Mouse (Mus musculus): ENCODE results near the gene Phf14. TPM values are rescaled to one million over a fixed set of nuclear protein-coding genes. Genes with fewer than 3 reads are reported as not detected.
"Not testable (repeated sequence)": the region's sequence is repeated elsewhere in the genome, so short reads cannot be mapped to it uniquely, and the experiment has no call there.

Gene Phf14
- polyA plus RNA-seq (2015; fragmentation: Nextera tagmentation; extraction: Ambion mirVana) = 83.3 and 93.3 TPM in 2 replicates

DNA sequence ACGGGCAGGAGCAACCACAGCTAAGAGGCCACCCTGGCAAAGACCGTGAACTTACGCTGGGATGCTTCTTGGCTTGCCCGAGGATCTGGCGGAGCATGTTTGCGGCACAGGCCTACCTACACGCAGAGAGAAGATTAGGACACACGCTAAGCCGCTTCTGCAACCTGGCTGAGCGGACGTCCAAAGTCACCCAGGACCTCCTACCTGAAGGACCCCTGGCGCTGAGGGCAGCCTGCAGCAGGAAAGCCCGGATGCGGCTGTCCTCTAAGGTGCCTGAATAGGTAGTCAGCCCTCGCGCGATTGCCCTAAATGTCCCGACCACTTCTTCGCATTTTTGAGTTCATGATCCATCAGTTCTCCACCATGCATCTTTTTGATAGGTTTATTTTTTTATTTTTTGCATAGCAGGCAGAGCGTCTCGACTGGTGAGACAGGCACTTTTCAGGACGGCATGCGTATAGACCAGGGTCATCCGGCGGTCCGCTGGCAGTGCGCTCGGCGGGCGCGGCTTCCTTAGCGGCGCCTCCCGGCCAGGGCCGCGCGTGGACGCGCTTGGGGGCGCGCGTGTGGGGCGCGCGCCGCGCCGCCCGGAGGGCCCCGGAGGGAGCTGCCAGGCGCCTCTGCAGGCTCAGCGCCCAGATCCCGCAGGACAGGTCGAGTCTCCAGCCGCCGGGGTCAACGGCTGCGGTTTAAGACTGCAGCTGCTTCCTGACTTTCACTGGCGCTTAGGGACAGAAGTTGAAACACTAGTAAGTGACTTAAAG, at the start of gene Phf14, which contains the start of gene Ndufa4:
Phf14 (plus strand) TSS at position 541 of the 764 bp plus-strand sequence.
Ndufa4 (minus strand) TSS at position 229 of the 764 bp plus-strand sequence.
- peak within 1 kb of the TSS; percentile 65 for H3K4me2 ChIP-seq
- peaks cover 10% of the 10 kb centered on the region for H3K36me3 ChIP-seq (replicated peaks)
- H3K27me3 ChIP-seq (replicated peaks) = no peaks in the 10 kb centered on the region
- peak within 1 kb of the TSS; percentile 80 for H3K27ac ChIP-seq
- peak; percentile 98 for ATAC-seq (replicated peaks)
- WGBS = under 1% methylated on average over 59 of the region's 59 CpGs
- peak within 1 kb of the TSS; percentile 69 for H3K9ac ChIP-seq
- peaks cover 20% of the 10 kb centered on the region for H3K4me1 ChIP-seq
- H3K9me3 ChIP-seq = no peaks in the 10 kb centered on the region
- H3K4me3 ChIP-seq = peak within 1 kb of the TSS; percentile 82

DNA sequence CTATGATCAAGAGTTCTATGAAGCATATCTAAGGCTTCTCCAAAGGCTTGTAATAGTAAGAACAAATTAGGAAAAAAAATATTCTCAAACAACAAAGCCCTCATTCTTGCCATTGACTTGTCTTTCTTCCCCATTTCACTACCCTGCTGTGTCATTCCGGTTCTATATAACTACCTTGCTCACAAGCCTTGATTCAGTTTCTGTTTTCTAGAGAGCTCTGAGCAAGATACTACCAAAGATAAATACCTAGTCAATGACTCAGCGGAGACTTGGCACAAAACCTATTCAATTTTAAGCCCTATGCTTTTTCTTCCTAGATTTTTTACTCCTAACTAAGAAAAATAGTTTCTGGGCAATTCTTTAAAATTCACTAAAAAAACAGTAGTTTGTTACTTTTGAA, 32.2 kb upstream of the Phf14 start:
- not testable (repeated sequence) for H3K4me2 ChIP-seq; H3K27me3 ChIP-seq (replicated peaks); H3K4me3 ChIP-seq; H3K36me3 ChIP-seq (replicated peaks); H3K4me1 ChIP-seq; H3K9me3 ChIP-seq; H3K9ac ChIP-seq; ATAC-seq (replicated peaks); H3K27ac ChIP-seq
- WGBS = no CpG with 5 or more reads among the region's 2 CpGs

DNA sequence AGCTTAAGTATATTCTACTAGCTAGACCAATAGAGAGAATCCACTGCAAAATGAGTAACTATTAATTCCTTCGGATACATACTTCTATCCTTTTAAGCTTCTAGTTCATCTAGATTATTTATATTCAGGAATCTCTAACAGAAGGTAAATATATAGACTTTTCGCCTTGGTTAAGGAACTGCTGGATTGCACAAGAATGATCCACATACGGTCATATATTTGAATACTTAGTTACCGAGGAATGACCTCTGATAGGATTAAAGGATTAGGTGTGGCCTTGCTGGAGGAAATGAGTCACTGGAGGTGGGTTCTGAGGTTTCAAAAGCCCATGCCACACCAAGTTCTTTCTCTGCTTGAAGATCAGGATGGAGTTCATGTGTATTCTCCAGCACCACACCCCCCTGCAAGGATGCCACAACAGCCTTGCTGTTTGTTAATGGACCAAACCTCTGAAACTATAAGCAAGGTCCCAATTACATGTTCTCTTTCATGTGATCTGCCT, 6.7 kb upstream of the Phf14 start:
- Histone ChIP-seq H3K4me3 (no peak overlapping the region), H3K4me1 (peaks cover 5% of the 10 kb centered on the region), H3K9ac (no peak overlapping the region), H3K36me3 (replicated peaks) (peaks cover 24% of the 10 kb centered on the region), H3K4me2 (no peak overlapping the region), H3K9me3 (no peaks in the 10 kb centered on the region), H3K27me3 (replicated peaks) (no peaks in the 10 kb centered on the region), H3K27ac (no peak overlapping the region)
- 77% methylated on average over 4 of the region's 4 CpGs for WGBS
- ATAC-seq (replicated peaks) = no peak

DNA sequence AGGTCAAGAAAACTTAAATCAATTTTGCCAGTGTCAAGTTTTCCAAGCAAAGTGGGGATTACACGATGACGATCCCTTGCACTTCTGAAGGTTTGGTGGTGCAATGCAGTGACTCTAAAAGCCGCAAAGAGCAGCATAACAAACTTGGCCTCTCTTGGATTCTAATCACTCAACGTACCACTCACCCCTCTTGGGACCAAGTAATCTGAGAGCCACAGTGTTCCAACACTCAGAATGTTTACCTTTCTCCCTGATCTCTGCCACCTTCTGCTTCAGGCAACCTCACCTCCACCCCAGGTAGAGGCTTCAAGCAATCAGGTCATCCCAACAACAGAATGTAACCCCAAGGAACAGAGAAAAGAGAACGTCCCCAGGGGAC, 730 bp upstream of the Phf14 start:
- ATAC-seq (replicated peaks) = peak; percentile 58; the same call in 1 of the 2 replicates
- under 1% methylated on average over 5 of the region's 5 CpGs for WGBS
- H3K27ac ChIP-seq = peak overlapping the region; percentile 80

DNA sequence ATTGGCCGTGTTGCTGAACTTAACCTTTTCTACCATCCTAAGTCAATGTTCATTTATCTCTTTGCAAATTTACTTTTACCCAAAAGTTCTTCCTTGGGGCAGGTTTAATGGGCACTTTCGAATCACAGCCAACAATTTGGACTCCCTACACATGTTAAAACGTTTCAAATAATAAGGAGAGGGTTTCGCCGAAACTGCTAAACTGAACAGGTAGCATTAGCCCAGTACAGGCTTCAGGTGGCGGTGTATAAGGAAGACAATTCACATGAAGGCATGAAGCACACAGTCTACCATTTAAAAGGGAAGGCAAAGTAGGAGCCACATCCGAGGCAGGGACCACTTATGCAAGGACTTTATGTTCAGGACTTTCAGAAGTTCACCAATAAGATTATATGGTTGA, 561 bp downstream of the Phf14 start:
- no peaks in the 10 kb centered on the region for H3K9me3 ChIP-seq
- WGBS = 25% methylated on average over 7 of the region's 7 CpGs
- H3K9ac ChIP-seq = peak overlapping the region; percentile 69
- H3K4me2 ChIP-seq = peak overlapping the region; percentile 65
- no peaks in the 10 kb centered on the region for H3K27me3 ChIP-seq (replicated peaks)
- H3K36me3 ChIP-seq (replicated peaks) = peaks cover 10% of the 10 kb centered on the region
- peak overlapping the region; percentile 82 for H3K4me3 ChIP-seq
- ATAC-seq (replicated peaks) = 0 out of 2 replicates have a peak, but pooled peaks have one; percentile 10
- H3K27ac ChIP-seq = no peak overlapping the region
- peaks cover 20% of the 10 kb centered on the region for H3K4me1 ChIP-seq

More for the DNA sequence above, 730 bp upstream of the Phf14 start:
- no peaks in the 10 kb centered on the region for H3K27me3 ChIP-seq (replicated peaks)
- peaks cover 10% of the 10 kb centered on the region for H3K36me3 ChIP-seq (replicated peaks)
- peak overlapping the region; percentile 82 for H3K4me3 ChIP-seq
- peak overlapping the region; percentile 65 for H3K4me2 ChIP-seq
- peaks cover 20% of the 10 kb centered on the region for H3K4me1 ChIP-seq
- no peaks in the 10 kb centered on the region for H3K9me3 ChIP-seq
- peak overlapping the region; percentile 69 for H3K9ac ChIP-seq

DNA sequence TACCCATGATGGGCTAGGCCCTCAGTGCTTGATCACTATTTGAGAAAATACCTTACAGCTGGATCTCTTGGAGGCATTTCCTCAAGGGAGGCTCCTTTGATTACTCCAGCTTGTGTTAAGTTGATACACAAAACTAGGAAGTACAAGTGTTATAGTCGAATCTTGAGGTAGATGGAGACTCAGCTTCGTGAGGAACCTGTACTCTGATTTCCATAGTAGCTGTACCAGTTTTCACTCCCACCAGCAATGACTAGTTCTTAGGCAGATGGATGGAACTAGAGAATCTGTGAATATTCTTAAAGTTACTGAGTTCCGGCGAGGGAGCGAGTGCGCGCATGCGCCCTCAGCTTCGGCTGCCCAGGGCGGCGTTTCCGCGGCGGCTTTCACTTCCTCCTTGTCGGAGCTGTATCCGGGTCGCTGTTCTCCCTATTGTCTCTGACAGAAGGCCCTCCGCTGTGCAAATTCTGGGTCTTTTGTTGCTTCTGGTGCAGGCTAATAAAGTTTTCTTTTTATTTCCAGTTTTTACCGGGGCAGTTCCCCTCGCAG, 18.0 kb downstream of the Phf14 start:
- peak overlapping the region; percentile 88 for H3K9ac ChIP-seq
- peaks cover 2% of the 10 kb centered on the region; the same call in 1 of the 2 replicates for H3K36me3 ChIP-seq (replicated peaks)
- ATAC-seq (replicated peaks) = peak; percentile 98
- H3K4me3 ChIP-seq = peak overlapping the region; percentile 71
- peak overlapping the region; percentile 98 for H3K27ac ChIP-seq
- H3K4me1 ChIP-seq = peaks cover 31% of the 10 kb centered on the region
- under 1% methylated on average over 20 of the region's 20 CpGs for WGBS
- no peaks in the 10 kb centered on the region for H3K27me3 ChIP-seq (replicated peaks)
- peak overlapping the region; percentile 52 for H3K4me2 ChIP-seq
- no peaks in the 10 kb centered on the region for H3K9me3 ChIP-seq

DNA sequence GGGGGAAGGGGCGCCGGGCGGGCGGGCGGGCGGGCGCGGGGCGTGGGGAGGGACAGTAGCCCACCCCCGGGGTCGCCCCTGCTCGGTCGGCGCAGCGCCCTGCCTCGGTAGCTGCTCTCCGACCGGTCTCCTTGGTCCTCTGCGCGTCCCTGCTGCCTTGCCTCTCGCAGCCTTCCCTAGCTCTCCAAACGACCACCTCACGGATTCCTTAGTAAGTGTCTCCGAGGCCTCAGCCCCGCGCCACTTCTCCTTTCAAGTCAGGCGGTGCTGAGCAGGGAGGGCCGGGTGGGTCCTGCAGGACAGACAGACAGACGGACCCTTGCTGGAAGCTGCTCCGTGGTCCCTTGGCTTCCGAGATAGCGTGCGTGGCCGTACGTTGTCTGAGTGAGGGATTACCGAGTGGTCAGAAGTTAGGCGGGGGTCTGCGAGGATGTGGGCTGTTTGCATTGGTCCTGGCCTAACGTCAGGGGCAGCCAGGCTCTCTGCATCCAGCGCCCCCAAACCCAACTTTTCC, 18.5 kb downstream of the Phf14 start:
- Histone ChIP-seq H3K27me3 (replicated peaks) (no peaks in the 10 kb centered on the region), H3K9ac (peak overlapping the region; percentile 88), H3K27ac (peak overlapping the region; percentile 98), H3K4me1 (peaks cover 31% of the 10 kb centered on the region), H3K4me2 (peak overlapping the region; percentile 52), H3K9me3 (no peaks in the 10 kb centered on the region), H3K36me3 (replicated peaks) (peaks cover 2% of the 10 kb centered on the region; the same call in 1 of the 2 replicates), H3K4me3 (peak overlapping the region; percentile 71)
- peak; percentile 90 for ATAC-seq (replicated peaks)
- WGBS = under 1% methylated on average over 39 of the region's 40 CpGs

DNA sequence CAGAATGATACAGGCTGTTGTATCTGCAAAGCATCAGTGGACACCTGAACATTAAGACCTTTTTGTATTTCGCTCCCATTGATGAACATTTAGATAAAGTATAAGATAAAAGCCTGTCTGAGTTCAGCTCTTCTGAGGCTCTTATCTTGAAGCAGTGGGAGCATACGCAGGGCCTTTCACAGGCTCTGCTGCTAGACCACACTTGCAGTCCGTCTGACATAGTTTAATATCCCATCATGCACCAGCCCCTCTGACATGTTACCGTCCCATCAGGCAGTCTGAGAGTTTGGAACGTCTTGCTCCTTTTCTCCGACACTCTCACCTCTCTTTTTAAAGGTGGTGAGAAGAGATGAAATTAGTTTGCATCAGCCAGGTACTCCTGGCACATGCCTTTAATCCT, 19.9 kb downstream of the Phf14 start:
- WGBS = 83% methylated on average over 6 of the region's 6 CpGs
- H3K27ac ChIP-seq = no peak overlapping the region
- 0 out of 2 replicates have a peak overlapping the region, but pooled peaks have one; percentile 6 for H3K9ac ChIP-seq
- H3K4me2 ChIP-seq = peak overlapping the region; percentile 52
- H3K36me3 ChIP-seq (replicated peaks) = peaks cover 2% of the 10 kb centered on the region; the same call in 1 of the 2 replicates
- peaks cover 31% of the 10 kb centered on the region for H3K4me1 ChIP-seq
- no peaks in the 10 kb centered on the region for H3K9me3 ChIP-seq
- ATAC-seq (replicated peaks) = no peak
- H3K27me3 ChIP-seq (replicated peaks) = no peaks in the 10 kb centered on the region
- H3K4me3 ChIP-seq = peak overlapping the region; percentile 71; the same call in 1 of the 2 replicates

DNA sequence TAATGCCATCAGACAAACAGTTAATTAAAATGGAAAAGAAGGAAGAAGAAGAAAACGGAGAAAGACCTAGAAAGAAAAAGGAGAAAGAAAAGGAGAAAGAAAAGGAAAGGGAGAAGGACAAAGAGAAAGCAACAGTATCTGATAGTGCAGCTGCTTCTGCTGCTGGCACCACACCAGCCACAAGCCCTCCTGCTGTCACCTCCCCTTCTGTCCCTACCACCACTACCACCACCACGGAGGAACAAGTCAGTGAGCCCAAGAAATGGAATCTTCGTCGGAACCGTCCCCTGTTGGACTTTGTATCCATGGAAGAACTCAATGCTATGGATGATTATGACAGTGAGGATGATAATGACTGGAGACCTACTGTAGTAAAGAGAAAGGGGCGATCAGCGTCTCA, 25.8 kb downstream of the Phf14 start:
- 95% methylated on average over 7 of the region's 7 CpGs for WGBS
- no peak overlapping the region for H3K4me3 ChIP-seq
- peaks cover 2% of the 10 kb centered on the region; the same call in 1 of the 2 replicates for H3K36me3 ChIP-seq (replicated peaks)
- H3K4me1 ChIP-seq = peaks cover 9% of the 10 kb centered on the region
- H3K27ac ChIP-seq = no peak overlapping the region
- ATAC-seq (replicated peaks) = no peak
- H3K9me3 ChIP-seq = no peaks in the 10 kb centered on the region
- H3K27me3 ChIP-seq (replicated peaks) = no peaks in the 10 kb centered on the region
- H3K4me2 ChIP-seq = no peak overlapping the region
- no peak overlapping the region for H3K9ac ChIP-seq

DNA sequence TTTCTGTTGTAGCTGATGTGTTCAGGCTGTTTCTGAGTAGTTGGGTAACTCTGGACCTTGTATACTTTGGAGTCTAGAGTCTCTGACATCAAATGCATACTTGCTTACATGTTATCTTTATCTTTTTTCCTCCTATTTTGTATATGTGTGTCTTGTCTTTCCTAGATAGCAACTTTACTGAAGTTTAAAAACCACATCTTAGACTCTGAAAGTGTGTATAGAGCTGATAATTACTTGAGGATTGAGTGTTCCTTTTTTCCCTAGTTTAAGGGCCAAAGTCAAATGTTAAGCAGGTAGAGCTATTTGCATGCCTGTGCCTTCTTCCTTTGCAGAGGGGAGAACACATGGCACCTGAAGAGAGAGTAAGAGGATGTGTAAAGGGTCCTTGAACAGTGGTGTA, 33.3 kb downstream of the Phf14 start:
- Histone ChIP-seq H3K36me3 (replicated peaks) (no peaks in the 10 kb centered on the region), H3K9ac (no peak overlapping the region), H3K9me3 (no peaks in the 10 kb centered on the region), H3K4me1 (no peaks in the 10 kb centered on the region), H3K4me2 (no peak overlapping the region), H3K4me3 (no peak overlapping the region), H3K27me3 (replicated peaks) (no peaks in the 10 kb centered on the region), H3K27ac (no peak overlapping the region)
- ATAC-seq (replicated peaks) = no peak

DNA sequence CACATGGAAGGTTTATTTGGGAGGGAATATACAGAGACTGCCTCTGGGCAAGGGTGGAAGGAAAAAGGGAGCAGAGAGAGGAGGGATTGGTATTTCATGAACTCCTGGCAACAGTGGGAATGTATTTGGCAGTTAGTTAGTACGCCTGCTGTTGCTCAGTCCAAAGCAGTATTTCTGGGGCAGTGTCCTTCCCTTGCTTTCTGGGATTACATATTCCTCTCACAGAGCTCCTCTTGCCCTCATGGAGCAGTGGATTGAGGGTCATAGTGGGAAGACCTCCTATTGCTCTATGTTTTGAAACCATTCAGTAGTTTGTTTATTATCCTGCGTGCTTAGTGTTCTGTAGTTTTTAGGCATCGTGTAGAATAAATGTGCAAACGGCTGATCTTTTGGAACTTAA, 34.5 kb downstream of the Phf14 start:
- ATAC-seq (replicated peaks) = no peak
- H3K4me2 ChIP-seq = no peak overlapping the region
- no peaks in the 10 kb centered on the region for H3K9me3 ChIP-seq
- no peaks in the 10 kb centered on the region for H3K36me3 ChIP-seq (replicated peaks)
- H3K27ac ChIP-seq = no peak overlapping the region
- WGBS = 96% methylated on average over 4 of the region's 4 CpGs
- H3K9ac ChIP-seq = no peak overlapping the region
- H3K27me3 ChIP-seq (replicated peaks) = no peaks in the 10 kb centered on the region
- H3K4me3 ChIP-seq = no peak overlapping the region
- H3K4me1 ChIP-seq = no peaks in the 10 kb centered on the region

DNA sequence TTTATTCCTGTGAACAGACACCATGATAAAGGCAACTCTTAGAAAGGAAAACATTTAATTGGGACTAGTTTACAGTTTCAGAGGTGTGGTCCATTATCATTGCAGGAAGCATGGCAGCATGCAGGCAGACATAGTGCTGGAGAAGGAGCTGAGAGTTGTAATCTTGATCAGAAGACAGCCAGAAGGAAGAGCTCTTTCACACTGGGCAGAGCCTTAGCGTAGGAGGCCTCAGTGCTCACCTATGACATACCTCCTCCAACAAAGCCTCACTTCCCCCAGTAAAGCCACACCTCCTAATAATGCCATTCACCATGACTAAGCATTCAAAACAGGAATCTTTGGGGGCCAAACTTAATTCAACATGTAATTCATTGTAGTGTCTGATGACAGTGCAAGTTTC, 40.5 kb downstream of the Phf14 start:
- Histone ChIP-seq H3K4me1 (no peaks in the 10 kb centered on the region), H3K27ac (no peak overlapping the region), H3K9me3 (no peaks in the 10 kb centered on the region), H3K4me2 (no peak overlapping the region), H3K9ac (no peak overlapping the region), H3K27me3 (replicated peaks) (no peaks in the 10 kb centered on the region), H3K36me3 (replicated peaks) (no peaks in the 10 kb centered on the region), H3K4me3 (no peak overlapping the region)
- ATAC-seq (replicated peaks) = no peak
- WGBS = 85% methylated on average over 1 of the region's 1 CpGs

All from midbrain, embryonic 15.5 days (tissue).